In genomic region chr14:106997565-106998279, GRCm38 (mm10) we compare ENCODE assay signal across 30 mouse cellular contexts.
"Had no signal": no experiment of that assay in that cellular context is flagged by ENCODE, and none has a peak within 500 bp of the region (broad histone marks: within the 10 kb centered on the region; RNA-seq: fewer than 3 reads in every experiment).

No protein-coding gene starts in this region.

- H3K36me3 ChIP-seq: limb, embryonic 10.5 days; limb, embryonic 12.5 days; limb, embryonic 13.5 days; limb, embryonic 15.5 days; liver, embryonic 12.5 days; liver, embryonic 13.5 days; liver, embryonic 15.5 days; midbrain, embryonic 10.5 days; midbrain, embryonic 12.5 days; midbrain, embryonic 13.5 days; midbrain, embryonic 15.5 days; neural tube, embryonic 12.5 days; neural tube, embryonic 13.5 days had no signal

- H3K4me2 ChIP-seq: limb, embryonic 12.5 days; limb, embryonic 13.5 days; limb, embryonic 15.5 days; liver, embryonic 11.5 days; liver, embryonic 12.5 days; liver, embryonic 13.5 days; liver, embryonic 15.5 days; midbrain, embryonic 11.5 days; midbrain, embryonic 12.5 days; midbrain, embryonic 13.5 days; midbrain, embryonic 15.5 days; neural tube, embryonic 12.5 days; neural tube, embryonic 13.5 days had no signal

- H3K4me1 ChIP-seq: limb, embryonic 10.5 days; limb, embryonic 12.5 days; limb, embryonic 13.5 days; limb, embryonic 15.5 days; liver, embryonic 12.5 days; liver, embryonic 13.5 days; liver, embryonic 15.5 days; megakaryocyte, embryonic 14.5 days; midbrain, embryonic 10.5 days; midbrain, embryonic 12.5 days; midbrain, embryonic 13.5 days; midbrain, embryonic 15.5 days; neural tube, embryonic 12.5 days; neural tube, embryonic 13.5 days had no signal

- DNase-seq: left cerebral cortex, postnatal 4 days; liver; liver, embryonic 13.5 days; liver, postnatal 0 days; lung, adult 18-20 months; lung, postnatal 10 days; lung, postnatal 36 days; lung, postnatal 4 days; midbrain, embryonic 14.5 days had no signal

- H3K27ac ChIP-seq: left cerebral cortex, adult 2 months; limb, embryonic 10.5 days; limb, embryonic 12.5 days; limb, embryonic 13.5 days; limb, embryonic 15.5 days; liver, embryonic 12.5 days; liver, embryonic 13.5 days; liver, embryonic 14.5 days; liver, embryonic 15.5 days; macrophage; midbrain, embryonic 10.5 days; midbrain, embryonic 12.5 days; midbrain, embryonic 13.5 days; midbrain, embryonic 15.5 days; neural tube, embryonic 12.5 days; neural tube, embryonic 13.5 days had no signal

- H3K27me3 ChIP-seq: limb, embryonic 12.5 days; limb, embryonic 13.5 days; limb, embryonic 15.5 days; liver, embryonic 12.5 days; liver, embryonic 13.5 days; liver, embryonic 15.5 days; megakaryocyte, embryonic 14.5 days; midbrain, embryonic 12.5 days; midbrain, embryonic 13.5 days; midbrain, embryonic 15.5 days; neural tube, embryonic 12.5 days; neural tube, embryonic 13.5 days had no signal

- H3K9me3 ChIP-seq: limb, embryonic 10.5 days; limb, embryonic 12.5 days; limb, embryonic 13.5 days; limb, embryonic 15.5 days; liver, embryonic 12.5 days; liver, embryonic 13.5 days; liver, embryonic 15.5 days; megakaryocyte, embryonic 14.5 days; midbrain, embryonic 10.5 days; midbrain, embryonic 12.5 days; midbrain, embryonic 13.5 days; midbrain, embryonic 15.5 days; neural tube, embryonic 12.5 days; neural tube, embryonic 13.5 days had no signal

- ATAC-seq: liver, embryonic 12.5 days; liver, postnatal 0 days; lung, postnatal 0 days; midbrain, embryonic 13.5 days; midbrain, embryonic 15.5 days; midbrain, embryonic 16.5 days had no signal

- H3K9ac ChIP-seq: limb, embryonic 12.5 days; limb, embryonic 13.5 days; limb, embryonic 15.5 days; liver, embryonic 12.5 days; liver, embryonic 13.5 days; liver, embryonic 14.5 days; liver, embryonic 15.5 days; liver, postnatal 0 days; midbrain, embryonic 12.5 days; midbrain, embryonic 13.5 days; midbrain, embryonic 15.5 days; neural tube, embryonic 12.5 days; neural tube, embryonic 13.5 days had no signal

- H3K4me3 ChIP-seq: left cerebral cortex, adult 2 months; limb, embryonic 10.5 days; limb, embryonic 12.5 days; limb, embryonic 13.5 days; limb, embryonic 15.5 days; liver, embryonic 12.5 days; liver, embryonic 13.5 days; liver, embryonic 15.5 days; megakaryocyte, embryonic 14.5 days; midbrain, embryonic 10.5 days; midbrain, embryonic 12.5 days; midbrain, embryonic 13.5 days; midbrain, embryonic 15.5 days; myocyte; neural tube, embryonic 12.5 days; neural tube, embryonic 13.5 days had no signal
